Mouse (Mus musculus): Measurements from ENCODE around the gene Rpl18. TPM values are rescaled to one million over a fixed set of nuclear protein-coding genes. Genes with fewer than 3 reads are reported as not detected.

Rpl18 gene
- 100 to 1,000 TPM; 433 to 449 TPM for total RNA-seq (2021)
- long read RNA-seq, experiment 1, transcript Rpl18-201 (6 exons, 679 nt), result major isoform, 96 of 138 reads
- long read RNA-seq, experiment 1, transcript Rpl18-205 (2 exons, 450 nt), result minor isoform, 9 of 138 reads
- long read RNA-seq, experiment 1, partial matches to known transcripts, result 23 of 138 reads
- long read RNA-seq, experiment 1, other reads (novel, unspliced or antisense), result 8 of 138 reads
- long read RNA-seq, experiment 2, transcript Rpl18-201 (6 exons, 679 nt), result major isoform, 65 of 89 reads
- long read RNA-seq, experiment 2, partial matches to known transcripts, result 16 of 89 reads
- long read RNA-seq, experiment 2, other reads (novel, unspliced or antisense), result 1 of 89 reads

GRCm38 (mm10) chr7:45715090-45715708, at the start of gene Rpl18:
TSS of gene Rpl18 (plus strand) at chr7:45715457.
- peak; percentile 98 for DNase-seq

GRCm38 (mm10) chr7:45666161-45666560, 49.1 kb upstream of the Rpl18 start, which contains the start of gene Fut2:
TSS of gene Fut2 (minus strand) at chr7:45666394.
- no peak for DNase-seq

GRCm38 (mm10) chr7:45667761-45668160, 47.5 kb upstream of the Rpl18 start:
- no peak for DNase-seq

GRCm38 (mm10) chr7:45668921-45669320, 46.3 kb upstream of the Rpl18 start:
- no peak for DNase-seq

GRCm38 (mm10) chr7:45677627-45678295, 37.5 kb upstream of the Rpl18 start:
- no peak for DNase-seq

- no peak for DNase-seq
Measured at GRCm38 (mm10) chr7:45678513-45678912, 36.7 kb upstream of the Rpl18 start.

GRCm38 (mm10) chr7:45679966-45680621, 35.2 kb upstream of the Rpl18 start:
- DNase-seq, result no peak

- DNase-seq, result peak; percentile 59
Measured at GRCm38 (mm10) chr7:45681046-45681736, 34.1 kb upstream of the Rpl18 start.

- DNase-seq, result peak; percentile 83
Measured at GRCm38 (mm10) chr7:45682144-45683126, 32.8 kb upstream of the Rpl18 start.

- no peak for DNase-seq
Measured at GRCm38 (mm10) chr7:45683396-45684050, 31.7 kb upstream of the Rpl18 start, which contains the start of gene Ntn5. TSS of gene Ntn5 (plus strand) at chr7:45684022.

GRCm38 (mm10) chr7:45685811-45686210, 29.4 kb upstream of the Rpl18 start:
- no peak for DNase-seq

GRCm38 (mm10) chr7:45686841-45687240, 28.4 kb upstream of the Rpl18 start:
- no peak for DNase-seq

GRCm38 (mm10) chr7:45689099-45689498, 26.2 kb upstream of the Rpl18 start:
- no peak for DNase-seq

- no peak for DNase-seq
Measured at GRCm38 (mm10) chr7:45689800-45690199, 25.5 kb upstream of the Rpl18 start.

GRCm38 (mm10) chr7:45692364-45692763, 22.9 kb upstream of the Rpl18 start:
- DNase-seq, result no peak

- DNase-seq, result no peak
Measured at GRCm38 (mm10) chr7:45693921-45694591, 21.2 kb upstream of the Rpl18 start, which contains the start of gene Sec1. TSS of gene Sec1 (minus strand) at chr7:45694402.

- no peak for DNase-seq
Measured at GRCm38 (mm10) chr7:45695098-45695497, 20.2 kb upstream of the Rpl18 start.

GRCm38 (mm10) chr7:45697894-45698293, 17.4 kb upstream of the Rpl18 start:
- DNase-seq, result no peak

GRCm38 (mm10) chr7:45699523-45700141, 15.6 kb upstream of the Rpl18 start, which contains the start of gene Car11:
TSS of gene Car11 (plus strand) at chr7:45699843.
- DNase-seq, result peak; percentile 17

Data from gastrocnemius, postnatal 25 days (tissue).